Mouse (Mus musculus) kidney, adult 2 months (tissue): ENCODE measurements around the gene Lsm14b. TPM values are rescaled to one million over a fixed set of nuclear protein-coding genes. Genes with fewer than 3 reads are reported as not detected.

ENCODE experiments used
- DNase-seq: peaks from one replicate; pipeline ENCODE4 v3.0.0; 2021
- H3K27ac ChIP-seq: fragments of 200-500 bp; 2 replicates; pipeline ENCODE4 v1.5.1; 2012; ENCODE audit warnings: low read depth, low read length, control low read depth, inconsistent platforms; ENCODE audit not compliant: insufficient read depth
- H3K27me3 ChIP-seq: fragments of 200-500 bp; replicated peaks from 2 replicates; pipeline ENCODE4 v1.6.1; 2012; ENCODE audit warnings: mild to moderate bottlenecking, moderate library complexity, low read length, inconsistent platforms; ENCODE audit not compliant: control insufficient read depth, insufficient read depth
- H3K36me3 ChIP-seq: fragments of 200-500 bp; 2 replicates; pipeline ENCODE4 v1.6.1; 2012; ENCODE audit warnings: mild to moderate bottlenecking, moderate library complexity, low read length, inconsistent platforms; ENCODE audit not compliant: control insufficient read depth, insufficient read depth
- H3K4me1 ChIP-seq: fragments of 200-500 bp; 2 replicates; pipeline ENCODE4 v1.6.1; 2011; ENCODE audit warnings: low read length; ENCODE audit not compliant: control insufficient read depth, insufficient read depth
- H3K4me3 ChIP-seq: fragments of 200-500 bp; 2 replicates; pipeline ENCODE4 v1.5.1; 2011; ENCODE audit warnings: mild to moderate bottlenecking, low read depth, low read length, control low read depth; ENCODE audit not compliant: insufficient read depth
- CTCF ChIP-seq: fragments of 200-500 bp; conservative IDR thresholded peaks from 2 replicates; pipeline ENCODE4 v1.5.1; 2011; ENCODE audit warnings: low read depth, mild to moderate bottlenecking, control low read depth, low read length, moderate library complexity, mixed read lengths; ENCODE audit not compliant: insufficient read depth, insufficient read length
- POLR2A ChIP-seq: fragments of 200-500 bp; IDR thresholded peaks from one replicate; pipeline ENCODE4 v1.6.1; 2011; ENCODE audit warnings: low read depth, low read length, control low read depth
- WGBS: fragments of 180-500 bp; shearing (Covaris S2); methylation state at CpG from one replicate; pipeline ENCODE4 v1.1.7; 2018; 5-methylcytosine and 5-hydroxymethylcytosine counted together
- polyA plus RNA-seq: library from polyadenylated mRNA; depleted of rRNA; stranded (reverse); fragments of >200 nt; gene quantifications from 2 replicates; pipeline ENCODE4 v1.2.3, GENCODE M21; 2012; rRNA removed

Lsm14b gene
- polyA plus RNA-seq, 1 experiment: 29.5 TPM

GRCm38 (mm10) chr2:180084565-180084964 lies 59.8 kb downstream of the Lsm14b start:
- no peak for TF ChIP-seq CTCF
- TF ChIP-seq POLR2A: no peak
- Histone ChIP-seq H3K27ac (no peak overlapping the region), H3K4me1 (no peaks in the 10 kb centered on the region), H3K27me3 (no peaks in the 10 kb centered on the region), H3K4me3 (no peak overlapping the region), H3K36me3 (no peaks in the 10 kb centered on the region)
- DNase-seq: no peak
- 56% methylated on average over 3 of the region's 3 CpGs for WGBS

Other genes starting within 250 kb of the Lsm14b start
- 7.3 and 8.9 TPM in 2 replicates for gene Taf4, start 48.3 kb upstream of the Lsm14b start, polyA plus RNA-seq
- 156 and 185 TPM in 2 replicates for gene Psma7, start 17.4 kb downstream of the Lsm14b start, polyA plus RNA-seq
- 6.7 and 7.5 TPM in 2 replicates for gene Ss18l1, start 17.5 kb downstream of the Lsm14b start, polyA plus RNA-seq
- 24.3 and 26.2 TPM in 2 replicates for gene Mtg2, start 45.6 kb downstream of the Lsm14b start, polyA plus RNA-seq
- gene Hrh3, start 79.5 kb downstream of the Lsm14b start, polyA plus RNA-seq: 0.08 and 0.17 TPM in 2 replicates
- gene Osbpl2, start 94.3 kb downstream of the Lsm14b start, polyA plus RNA-seq: 30.3 and 33.8 TPM in 2 replicates
- 80.0 and 95.3 TPM in 2 replicates for gene Adrm1, start 146.5 kb downstream of the Lsm14b start, polyA plus RNA-seq
- 83.3 and 97.8 TPM in 2 replicates for gene Lama5, start 200.9 kb downstream of the Lsm14b start, polyA plus RNA-seq
- 2,294 and 2,331 TPM in 2 replicates for gene Rps21, start 232.4 kb downstream of the Lsm14b start, polyA plus RNA-seq
- gene Cables2, start 248.5 kb downstream of the Lsm14b start, polyA plus RNA-seq: 18.2 TPM in 2 replicates